Mouse (Mus musculus) kidney, postnatal 0 days (tissue): ENCODE measurements around the gene Kif3a. TPM values are rescaled to one million over a fixed set of nuclear protein-coding genes. Genes with fewer than 3 reads are reported as not detected.

Experiments
- ATAC-seq: fragments of 200-750 bp; cut with Nextera tagmentation; replicated peaks from 2 replicates; pipeline ENCODE4 v1.8.0; 2017; ENCODE audit warnings: low read depth, moderate number of reproducible peaks, moderate TSS enrichment, moderate library complexity; ENCODE audit not compliant: low FRiP score
- DNase-seq: peaks from one replicate; pipeline ENCODE4 v3.0.0-alpha.2; 2016; ENCODE audit warnings: low spot score
- H3K27ac ChIP-seq: fragments of 300-500 bp; sonication (generic); 2 replicates; pipeline ENCODE4 v1.5.1; 2014; ENCODE audit warnings: mild to moderate bottlenecking
- H3K27me3 ChIP-seq: fragments of 300-500 bp; sonication (generic); 2 replicates; pipeline ENCODE4 v1.6.1; 2014; ENCODE audit warnings: low read length, mixed read lengths; ENCODE audit not compliant: insufficient read depth
- H3K36me3 ChIP-seq: fragments of 300-500 bp; sonication (generic); 2 replicates; pipeline ENCODE4 v1.6.1; 2014; ENCODE audit warnings: low read length, mixed read lengths; ENCODE audit not compliant: insufficient read depth
- H3K4me1 ChIP-seq: fragments of 300-500 bp; sonication (generic); replicated peaks from 2 replicates; pipeline ENCODE4 v1.6.1; 2014; ENCODE audit warnings: antibody characterized with exemption, low read length, mixed read lengths; ENCODE audit not compliant: insufficient read depth
- H3K4me2 ChIP-seq: fragments of 300-500 bp; sonication (generic); 2 replicates; pipeline ENCODE4 v1.6.1; 2014; ENCODE audit warnings: mild to moderate bottlenecking, low read length, moderate library complexity, mixed read lengths
- H3K4me3 ChIP-seq: fragments of 300-500 bp; sonication (generic); replicated peaks from 2 replicates; pipeline ENCODE4 v1.5.1; 2014; ENCODE audit warnings: low read depth, low read length
- H3K9ac ChIP-seq: fragments of 300-500 bp; sonication (generic); 2 replicates; pipeline ENCODE4 v1.6.1; 2014; ENCODE audit warnings: low read depth, low read length
- H3K9me3 ChIP-seq: fragments of 300-500 bp; sonication (generic); replicated peaks from 2 replicates; pipeline ENCODE4 v1.6.1; 2016; ENCODE audit warnings: low read length, inconsistent platforms, mixed read lengths
- CTCF ChIP-seq: IDR thresholded peaks from 2 replicates; pipeline ENCODE4 v1.5.1; 2016; ENCODE audit warnings: antibody characterized with exemption, low read depth, mild to moderate bottlenecking, moderate library complexity
- WGBS: fragments of 180-500 bp; shearing (Covaris S2); extraction: QIAGEN DNeasy Blood & Tissue Kit; methylation state at CpG from one replicate; pipeline ENCODE4 v1.1.7; 2014; 5-methylcytosine and 5-hydroxymethylcytosine counted together
- polyA plus RNA-seq: library from polyadenylated mRNA; unstranded; fragments of >200 nt; fragmentation: Nextera tagmentation; extraction: Ambion mirVana; gene quantifications from 2 replicates; pipeline ENCODE4 v1.2.1, GENCODE M21; 2015

Kif3a gene
- polyA plus RNA-seq, 1 experiment from 2014 or later = 50.6 TPM

GRCm38 (mm10) chr11:53528397-53529252 lies 38.6 kb upstream of the Kif3a start:
- no peak overlapping the region for H3K9ac ChIP-seq
- no peak overlapping the region for H3K27ac ChIP-seq
- H3K36me3 ChIP-seq = 0 out of 2 replicates have a peak, but pooled peaks cover under 1% of the 10 kb centered on the region
- no peaks in the 10 kb centered on the region for H3K27me3 ChIP-seq
- H3K4me3 ChIP-seq = no peak overlapping the region
- WGBS = 56% methylated on average over 9 of the region's 9 CpGs
- H3K4me2 ChIP-seq = no peak overlapping the region
- DNase-seq = no peak
- no peak for TF ChIP-seq CTCF
- H3K4me1 ChIP-seq = 0 out of 2 replicates have a peak, but pooled peaks cover 6% of the 10 kb centered on the region
- ATAC-seq = no peak
- no peaks in the 10 kb centered on the region for H3K9me3 ChIP-seq

DNA sequence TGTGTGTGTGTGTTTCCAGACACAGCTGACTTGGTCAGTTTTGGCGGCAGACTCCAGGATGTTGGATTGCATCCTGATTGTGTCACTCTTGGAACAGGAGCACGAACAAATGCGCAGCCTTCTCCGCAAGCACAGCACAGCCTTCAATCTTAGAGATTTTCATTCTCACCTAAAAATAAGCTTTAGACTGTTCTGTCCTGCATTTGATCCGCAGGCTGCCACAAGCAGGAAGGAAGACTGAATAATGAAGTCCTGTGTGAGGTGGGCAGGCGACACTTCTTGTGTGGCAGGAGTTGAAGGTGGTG lies 38.0 kb upstream of the Kif3a start:
- Histone ChIP-seq H3K4me2 (no peak overlapping the region), H3K36me3 (peaks cover 6% of the 10 kb centered on the region; the same call in 1 of the 2 replicates), H3K4me1 (0 out of 2 replicates have a peak, but pooled peaks cover 6% of the 10 kb centered on the region), H3K4me3 (no peak overlapping the region), H3K27ac (no peak overlapping the region), H3K9me3 (no peaks in the 10 kb centered on the region), H3K27me3 (no peaks in the 10 kb centered on the region), H3K9ac (no peak overlapping the region)
- no peak for TF ChIP-seq CTCF
- no peak for ATAC-seq
- 44% methylated on average over 6 of the region's 6 CpGs for WGBS
- DNase-seq = no peak

GRCm38 (mm10) chr11:53530001-53530400 lies 37.2 kb upstream of the Kif3a start:
- DNase-seq = no peak
- WGBS = 81% methylated on average over 9 of the region's 9 CpGs
- H3K27me3 ChIP-seq = no peaks in the 10 kb centered on the region
- no peak overlapping the region for H3K4me2 ChIP-seq
- no peak overlapping the region for H3K27ac ChIP-seq
- peaks cover 13% of the 10 kb centered on the region; the same call in 1 of the 2 replicates for H3K36me3 ChIP-seq
- no peak overlapping the region for H3K4me3 ChIP-seq
- H3K9me3 ChIP-seq = no peaks in the 10 kb centered on the region
- no peak for ATAC-seq
- TF ChIP-seq CTCF = no peak
- no peak overlapping the region for H3K9ac ChIP-seq
- H3K4me1 ChIP-seq = 0 out of 2 replicates have a peak, but pooled peaks cover 6% of the 10 kb centered on the region

DNA sequence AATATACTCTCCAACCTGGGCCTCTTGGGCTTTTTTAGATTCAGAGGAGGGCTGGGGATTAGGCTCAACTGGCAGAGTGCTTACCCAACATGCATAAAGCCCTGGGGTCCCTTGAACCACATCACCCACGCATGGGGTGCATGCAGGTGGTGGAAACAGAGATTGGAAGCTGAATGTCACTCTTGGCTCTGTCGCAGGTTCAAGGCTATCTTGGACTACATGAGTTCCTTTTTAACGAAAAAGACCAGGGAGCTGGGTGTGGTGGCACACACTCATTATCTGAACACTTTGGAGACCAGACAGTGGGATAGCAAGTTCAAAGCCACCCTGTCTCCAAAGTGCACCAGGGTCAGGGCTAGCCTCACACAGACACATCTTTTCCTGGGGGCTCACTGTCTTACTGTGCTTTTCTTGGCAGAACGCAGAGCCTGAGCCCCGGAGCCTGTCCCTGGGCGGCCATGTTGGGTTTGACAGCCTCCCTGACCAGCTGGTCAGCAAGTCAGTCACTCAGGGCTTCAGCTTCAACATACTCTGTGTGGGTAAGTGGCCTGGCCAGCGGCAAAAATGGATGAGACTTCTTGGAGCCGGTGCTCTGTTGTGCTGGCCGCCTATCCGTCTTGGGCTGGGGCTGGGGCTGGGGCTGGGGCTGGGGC lies 35.5 kb upstream of the Kif3a start:
- no peak overlapping the region for H3K9ac ChIP-seq
- peaks cover 24% of the 10 kb centered on the region for H3K36me3 ChIP-seq
- no peaks in the 10 kb centered on the region for H3K4me1 ChIP-seq
- no peak for TF ChIP-seq CTCF
- no peak overlapping the region for H3K4me2 ChIP-seq
- ATAC-seq (no peak), DNase-seq (no peak)
- no peak overlapping the region for H3K27ac ChIP-seq
- H3K27me3 ChIP-seq = no peaks in the 10 kb centered on the region
- H3K9me3 ChIP-seq = no peaks in the 10 kb centered on the region
- no peak overlapping the region for H3K4me3 ChIP-seq
- 87% methylated on average over 10 of the region's 10 CpGs for WGBS

- TF ChIP-seq CTCF = 0 out of 2 replicates have a peak, but pooled peaks have one; percentile 11
- ATAC-seq (no peak), DNase-seq (no peak)
- Histone ChIP-seq H3K9me3 (no peaks in the 10 kb centered on the region), H3K4me1 (no peaks in the 10 kb centered on the region), H3K36me3 (peaks cover 24% of the 10 kb centered on the region), H3K27ac (no peak overlapping the region), H3K4me2 (no peak overlapping the region), H3K4me3 (no peak overlapping the region), H3K27me3 (no peaks in the 10 kb centered on the region), H3K9ac (no peak overlapping the region)
- WGBS = 85% methylated on average over 1 of the region's 1 CpGs
Measured at GRCm38 (mm10) chr11:53532231-53532620, 35.0 kb upstream of the Kif3a start.

DNA sequence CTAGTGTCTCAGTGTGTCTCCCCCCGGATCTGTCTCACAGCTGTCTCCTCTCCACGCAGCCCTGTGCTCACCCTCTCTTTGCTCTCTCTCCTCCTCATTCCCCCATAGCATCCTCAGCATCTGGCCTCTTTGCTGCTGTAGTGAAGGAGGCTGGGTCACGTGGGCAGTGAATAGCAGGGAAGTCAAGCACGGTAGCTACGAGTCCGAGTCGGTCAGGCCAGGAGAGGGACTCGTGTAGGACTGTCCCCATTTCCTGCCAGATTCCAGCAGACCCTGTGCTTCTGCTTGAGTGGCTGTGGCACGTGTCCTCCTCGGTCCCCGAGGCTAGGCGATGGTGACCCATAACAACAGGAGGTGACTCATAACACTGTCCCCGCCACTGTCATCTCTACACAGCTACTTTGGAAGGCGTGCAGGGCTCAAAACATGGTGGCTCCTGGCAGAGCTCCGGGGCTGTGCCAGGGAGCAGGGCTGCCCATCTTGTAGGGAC lies 28.1 kb upstream of the Kif3a start:
- peaks cover 35% of the 10 kb centered on the region for H3K36me3 ChIP-seq
- no peak overlapping the region for H3K9ac ChIP-seq
- no peak overlapping the region for H3K4me2 ChIP-seq
- H3K27ac ChIP-seq = no peak overlapping the region
- H3K9me3 ChIP-seq = no peaks in the 10 kb centered on the region
- TF ChIP-seq CTCF = no peak
- ATAC-seq (peak; percentile 68; the same call in 1 of the 2 replicates), DNase-seq (peak; percentile 16)
- H3K4me1 ChIP-seq = no peaks in the 10 kb centered on the region
- 43% methylated on average over 15 of the region's 15 CpGs for WGBS
- no peaks in the 10 kb centered on the region for H3K27me3 ChIP-seq
- H3K4me3 ChIP-seq = no peak overlapping the region
